8 mouse cellular contexts compared by ENCODE assay signal in the genomic region with DNA sequence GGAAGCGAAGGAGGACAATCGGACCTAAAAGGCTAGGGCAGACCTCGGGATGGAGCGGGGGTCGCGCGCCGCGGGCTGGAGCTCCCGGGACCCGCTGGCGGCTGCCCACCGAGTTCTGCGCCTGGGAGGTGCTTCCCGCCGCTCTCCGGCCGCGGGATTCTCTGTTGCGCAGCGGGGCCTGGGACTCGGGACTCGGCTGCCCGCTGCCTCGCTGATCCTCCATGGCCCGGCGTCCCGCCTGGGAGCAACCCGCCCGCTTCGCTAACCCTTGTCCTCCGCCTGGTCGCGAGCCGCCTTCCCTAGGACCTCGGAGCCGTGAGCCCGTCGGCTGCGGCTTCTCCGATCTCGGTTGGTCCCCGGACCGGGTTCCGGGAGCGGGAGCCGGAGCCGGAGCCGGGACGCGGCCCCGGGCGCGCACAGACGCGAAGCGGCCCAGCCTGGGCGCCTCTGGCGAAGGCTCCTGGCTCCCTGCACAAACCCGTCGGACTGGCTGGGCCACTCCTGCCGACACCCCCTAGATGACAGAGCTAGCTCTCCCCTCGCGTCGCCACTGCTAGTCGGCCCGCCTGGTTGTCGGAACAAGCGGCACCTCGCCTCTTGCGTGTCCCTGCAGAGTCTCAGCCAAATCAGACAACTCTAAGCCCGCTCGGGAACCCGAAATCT. TPM values are rescaled to one million over a fixed set of nuclear protein-coding genes. Genes with fewer than 3 reads are reported as not detected.
DNase-seq lines count a peak whose midpoint lies in the region; ATAC-seq lines count a peak whose summit lies in the region.

No protein-coding gene starts in this region.

- no peak for ATAC-seq in heart, embryonic 13.5 days (ENCODE audit: extremely low read depth, insufficient number of reproducible peaks, low FRiP score, low TSS enrichment)
- ATAC-seq in midbrain, embryonic 15.5 days (replicated peaks) = peak; percentile 46

- H3K27me3 ChIP-seq in heart, embryonic 13.5 days (replicated peaks) = peaks cover 96% of the 10 kb centered on the region
- H3K27me3 ChIP-seq in midbrain, embryonic 15.5 days (replicated peaks) = peaks cover 58% of the 10 kb centered on the region

- intact Hi-C loops in left cerebral cortex, postnatal 25 days (cut with DNase I) = loop anchor here (5.0 kb wide), 2 partner anchors 79 to 1084 kb away; no protein-coding TSS in a partner anchor

- no peak overlapping the region for H3K27ac ChIP-seq in heart, embryonic 13.5 days (replicated peaks)
- peak overlapping the region; percentile 77 for H3K27ac ChIP-seq in midbrain, embryonic 15.5 days

- peaks cover 38% of the 10 kb centered on the region for H3K4me1 ChIP-seq in heart, embryonic 13.5 days
- H3K4me1 ChIP-seq in midbrain, embryonic 15.5 days = peaks cover 34% of the 10 kb centered on the region

- H3K4me2 ChIP-seq in heart, embryonic 13.5 days = peak overlapping the region; percentile 74
- peak overlapping the region; percentile 54 for H3K4me2 ChIP-seq in midbrain, embryonic 15.5 days

- no peaks in the 10 kb centered on the region for H3K9me3 ChIP-seq in heart, embryonic 13.5 days
- H3K9me3 ChIP-seq in midbrain, embryonic 15.5 days = no peaks in the 10 kb centered on the region

- H3K4me3 ChIP-seq in heart, embryonic 13.5 days = peak overlapping the region; percentile 56
- H3K4me3 ChIP-seq in midbrain, embryonic 15.5 days = peak overlapping the region; percentile 43

- WGBS in heart, embryonic 13.5 days = under 1% methylated on average over 58 of the region's 74 CpGs
- WGBS in midbrain, embryonic 15.5 days = under 1% methylated on average over 69 of the region's 74 CpGs

- peak overlapping the region; percentile 70 for H3K9ac ChIP-seq in heart, embryonic 13.5 days
- peak overlapping the region; percentile 35 for H3K9ac ChIP-seq in midbrain, embryonic 15.5 days

- DNase-seq in heart, adult 18-20 months = peak; percentile 20 to 51
- DNase-seq in heart, adult 8-10 months (ENCODE audit: low spot score) = no peak
- DNase-seq in adrenal gland, postnatal 14 days = peak; percentile 40
- peak; percentile 67 to 75 for DNase-seq in kidney, postnatal 4 days
- DNase-seq in left cerebral cortex, postnatal 25 days (ENCODE audit: low spot score in 2 of 2) = no peak
- no peak for DNase-seq in frontal cortex, postnatal 10 days (ENCODE audit: low spot score in 2 of 2)

- H3K36me3 ChIP-seq in heart, embryonic 13.5 days = no peaks in the 10 kb centered on the region
- no peaks in the 10 kb centered on the region for H3K36me3 ChIP-seq in midbrain, embryonic 15.5 days (replicated peaks)

RNA-seq across cellular contexts. Expression of gene Tfap2a, which starts 6.9 kb away (rescaled TPM):
- under 1 TPM; 0.07 to 0.13 TPM for total RNA-seq in heart, adult 18-20 months (2021)
- under 1 TPM in 3 of 4 experiments, not detected in 1; 0.09 to 0.19 (median 0.16) TPM for total RNA-seq in heart, adult 8-10 months (2022)
- total RNA-seq in adrenal gland, postnatal 14 days (2021) = 0.30 and 0.38 TPM in 2 replicates
- polyA plus RNA-seq in heart, embryonic 13.5 days (2015; fragmentation: Nextera tagmentation; extraction: Ambion mirVana) = 0.09 and 0.16 TPM in 2 replicates
- polyA plus RNA-seq in midbrain, embryonic 15.5 days (2015; fragmentation: Nextera tagmentation; extraction: Ambion mirVana) = 4.1 and 5.5 TPM in 2 replicates
- under 1 TPM; 0.50 to 0.57 TPM for total RNA-seq in left cerebral cortex, postnatal 25 days (2021)

Comparison
In these comparisons a context has a peak if more than half of its experiments do, and no peak if none do; other contexts are left out.
1. DNase-seq: peak in heart, adult 18-20 months (2 of 2), adrenal gland, postnatal 14 days (single experiment) and kidney, postnatal 4 days (2 of 2); none in heart, adult 8-10 months (single experiment), left cerebral cortex, postnatal 25 days (0 of 2) and frontal cortex, postnatal 10 days (0 of 2).